Mouse (Mus musculus): ENCODE measurements around the gene Bicdl2.

- TF ChIP-seq CTCF (IDR thresholded peaks at IDR 0.05; ENCODE audit: extremely low read depth, insufficient read depth, low read length), result no peak
- TF ChIP-seq POLR2A (IDR thresholded peaks at IDR 0.05; ENCODE audit: extremely low read depth, insufficient read depth, low read length), result no peak
Observed at GRCm38 (mm10) chr17:23695801-23696200, 35.5 kb downstream of the Bicdl2 start.
